Mouse (Mus musculus) spleen, adult 10 weeks (tissue): Measurements from ENCODE around the gene Tagap1. TPM values are rescaled to one million over a fixed set of nuclear protein-coding genes. Genes with fewer than 3 reads are reported as not detected.

ENCODE experiments used
- polyA plus RNA-seq: library from polyadenylated mRNA; stranded (reverse); fragments of 350-450 nt; fragmentation: Illumina TruSeq; extraction: RNeasy Lipid Tissue Mini Kit (QIAGEN cat#74804); gene quantifications from one replicate; pipeline ENCODE4 v1.2.3, GENCODE M21; 2015; ENCODE audit warnings: low replicate concordance; ENCODE audit not compliant: insufficient read depth

Tagap1 gene
- polyA plus RNA-seq: 42.7 TPM

GRCm38 (mm10) chr17:6960776-6961175 lies at the start of gene Tagap1:
TSS of gene Tagap1 (minus strand) at chr17:6961156.

GRCm38 (mm10) chr17:6978287-6979248 lies 17.6 kb upstream of the Tagap1 start, which contains the start of gene Gm49721:
TSS of gene Gm49721 (plus strand) at chr17:6978904.

GRCm38 (mm10) chr17:6970334-6970733 lies 9.4 kb upstream of the Tagap1 start, which contains the start of gene Rnaset2b:
TSS of gene Rnaset2b (plus strand) at chr17:6970634.

GRCm38 (mm10) chr17:6947984-6948768 lies 12.8 kb downstream of the Tagap1 start, which contains the start of gene Rsph3b:
TSS of gene Rsph3b (minus strand) at chr17:6948682.

Other genes starting within 250 kb of the Tagap1 start
- 161 TPM for gene Ezr, start 178.4 kb downstream of the Tagap1 start, polyA plus RNA-seq
- gene Rsph3b, start 12.5 kb downstream of the Tagap1 start, polyA plus RNA-seq: 20.9 TPM
- gene Rnaset2b, start 9.5 kb upstream of the Tagap1 start, polyA plus RNA-seq: 413 TPM
- gene Gm49721, start 17.7 kb upstream of the Tagap1 start, polyA plus RNA-seq: not detected
- not detected for gene Gm1604a, start 64.4 kb upstream of the Tagap1 start, polyA plus RNA-seq
- gene Rps6ka2, start 209.0 kb upstream of the Tagap1 start, polyA plus RNA-seq: 3.2 TPM